In genomic region chr9:71396784-71397183, GRCm38 (mm10) we compare ENCODE assay signal across 13 mouse cellular contexts.
DNase-seq lines count a peak whose midpoint lies in the region; ATAC-seq lines count a peak whose summit lies in the region.
"Had no signal": no experiment of that assay in that cellular context is flagged by ENCODE, and none has a peak within 500 bp of the region (broad histone marks: within the 10 kb centered on the region; RNA-seq: fewer than 3 reads in every experiment).

No protein-coding gene starts in this region.

- no peak overlapping the region for H3K9ac ChIP-seq in hindbrain, embryonic 11.5 days (ENCODE audit: low read depth, low read length)
- H3K9ac ChIP-seq in hindbrain, embryonic 12.5 days, result no peak overlapping the region
- H3K9ac ChIP-seq: liver, embryonic 13.5 days had no signal

- DNase-seq in hindbrain, embryonic 11.5 days (ENCODE audit: low spot score), result peak; percentile 7
- DNase-seq in Muller cell, postnatal 12 days (ENCODE audit: inconsistent ontology term), result peak; percentile 29
- peak; percentile 11 for DNase-seq in embryo, embryonic 9.5 days (ENCODE audit: extremely low spot score)
- DNase-seq in kidney, postnatal 25 days, result peak; percentile 37 to 58
- DNase-seq in ovary, postnatal 36 days (ENCODE audit: low spot score), result no peak
- no peak for DNase-seq in left cerebral cortex, postnatal 25 days (ENCODE audit: low spot score in 2 of 2)
- no peak for DNase-seq in right cerebral cortex, postnatal 25 days
- DNase-seq: liver, embryonic 13.5 days; thymus, postnatal 4 days had no signal

- 55% methylated on average over 7 of the region's 7 CpGs for WGBS in hindbrain, embryonic 11.5 days
- whole genome bisulfite sequencing in hindbrain, embryonic 12.5 days, result 51% methylated on average over 7 of the region's 7 CpGs

- no peak overlapping the region for H3K4me2 ChIP-seq in hindbrain, embryonic 11.5 days (replicated peaks; ENCODE audit: low read depth, low read length)
- no peak overlapping the region for H3K4me2 ChIP-seq in hindbrain, embryonic 12.5 days (replicated peaks)
- H3K4me2 ChIP-seq: liver, embryonic 13.5 days had no signal

- intact Hi-C loops in left cerebral cortex, postnatal 25 days (cut with DNase I), result no loop called here

- no peaks in the 10 kb centered on the region for H3K9me3 ChIP-seq in hindbrain, embryonic 11.5 days (ENCODE audit: control insufficient read depth, low read length)
- no peaks in the 10 kb centered on the region for H3K9me3 ChIP-seq in hindbrain, embryonic 12.5 days (replicated peaks)
- H3K9me3 ChIP-seq: liver, embryonic 13.5 days had no signal

- H3K27ac ChIP-seq in hindbrain, embryonic 11.5 days (ENCODE audit: low read depth, low read length), result no peak overlapping the region
- no peak overlapping the region for H3K27ac ChIP-seq in hindbrain, embryonic 12.5 days
- H3K27ac ChIP-seq: left cerebral cortex, adult 2 months; liver, embryonic 13.5 days; macrophage had no signal

- no peak for ATAC-seq in hindbrain, embryonic 11.5 days (ENCODE audit: low FRiP score)
- ATAC-seq in hindbrain, embryonic 12.5 days (ENCODE audit: low FRiP score), result no peak
- ATAC-seq: intestine, postnatal 0 days had no signal

- no peaks in the 10 kb centered on the region for H3K4me1 ChIP-seq in hindbrain, embryonic 11.5 days (replicated peaks; ENCODE audit: control insufficient read depth, insufficient read depth, low read length)
- 0 out of 2 replicates have a peak, but pooled peaks cover 2% of the 10 kb centered on the region for H3K4me1 ChIP-seq in hindbrain, embryonic 12.5 days
- H3K4me1 ChIP-seq: liver, embryonic 13.5 days had no signal

- no peaks in the 10 kb centered on the region for H3K36me3 ChIP-seq in hindbrain, embryonic 11.5 days (ENCODE audit: control insufficient read depth, insufficient read depth, low read length)
- H3K36me3 ChIP-seq in hindbrain, embryonic 12.5 days, result no peaks in the 10 kb centered on the region
- H3K36me3 ChIP-seq: liver, embryonic 13.5 days had no signal

- H3K4me3 ChIP-seq in hindbrain, embryonic 11.5 days (ENCODE audit: low read depth, low read length), result no peak overlapping the region
- no peak overlapping the region for H3K4me3 ChIP-seq in hindbrain, embryonic 12.5 days
- H3K4me3 ChIP-seq: left cerebral cortex, adult 2 months; liver, embryonic 13.5 days had no signal

- no peaks in the 10 kb centered on the region for H3K27me3 ChIP-seq in hindbrain, embryonic 11.5 days (ENCODE audit: control insufficient read depth, insufficient read depth, low read length)
- H3K27me3 ChIP-seq in hindbrain, embryonic 12.5 days, result no peaks in the 10 kb centered on the region
- H3K27me3 ChIP-seq: liver, embryonic 13.5 days had no signal

Comparison
In these comparisons a context has a peak if more than half of its experiments do, and no peak if none do; other contexts are left out.
1. DNase-seq: peak in hindbrain, embryonic 11.5 days (single experiment), Muller cell, postnatal 12 days (single experiment), embryo, embryonic 9.5 days (single experiment) and kidney, postnatal 25 days (2 of 2); none in ovary, postnatal 36 days (single experiment), left cerebral cortex, postnatal 25 days (0 of 2) and right cerebral cortex, postnatal 25 days (single experiment).